Mouse (Mus musculus) cerebellum, adult 2 months (tissue): Measurements from ENCODE around the gene Cd63.

Experiments
- CTCF ChIP-seq: fragments of 200-500 bp; IDR thresholded peaks from 2 replicates; pipeline ENCODE4 v1.5.1; 2011; ENCODE audit warnings: low read depth, mild to moderate bottlenecking, control low read depth, low read length, moderate library complexity, borderline replicate concordance; ENCODE audit not compliant: insufficient read depth
- POLR2A ChIP-seq: fragments of 200-500 bp; IDR thresholded peaks from 2 replicates; pipeline ENCODE4 v1.6.1; 2011; ENCODE audit warnings: low read length, control low read depth, borderline replicate concordance; ENCODE audit not compliant: insufficient read depth

DNA sequence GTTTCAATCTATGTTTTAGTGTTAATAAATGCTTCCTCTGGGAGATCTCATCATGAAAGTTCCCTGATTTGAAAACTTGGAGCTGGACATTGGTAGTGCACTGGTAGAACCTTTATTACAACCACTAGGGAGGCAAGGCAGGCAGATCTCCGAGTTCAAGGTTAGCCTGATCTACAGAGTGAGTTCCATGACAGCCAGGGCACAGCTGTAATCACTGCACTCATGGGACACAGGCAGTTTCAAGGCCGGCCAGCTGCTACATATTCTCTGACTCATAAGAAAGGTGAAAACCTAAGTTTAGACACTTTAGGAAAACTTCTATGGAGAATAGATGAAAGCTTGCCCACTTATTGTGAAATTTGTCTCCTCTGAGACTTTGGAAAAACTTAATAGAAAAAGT lies 22.0 kb upstream of the Cd63 start:
- TF ChIP-seq POLR2A (no peak), CTCF (no peak)
